Mouse (Mus musculus): ENCODE measurements around the gene Lrrc74a.

- TF ChIP-seq MYOD1 (IDR thresholded peaks at IDR 0.05; ENCODE audit: control insufficient read depth, insufficient read length, low read depth) = no peak
- no peak for TF ChIP-seq CTCF (IDR thresholded peaks at IDR 0.05; ENCODE audit: control insufficient read depth, insufficient read depth, insufficient read length)
- TF ChIP-seq MAX (IDR thresholded peaks at IDR 0.05) = no peak
- no peak for TF ChIP-seq USF1 (IDR thresholded peaks at IDR 0.05; ENCODE audit: low read depth)
Measured at GRCm38 (mm10) chr12:86719961-86720639, 14.1 kb upstream of the Lrrc74a start.
